Mouse (Mus musculus): ENCODE data around the gene Ass1.

DNA sequence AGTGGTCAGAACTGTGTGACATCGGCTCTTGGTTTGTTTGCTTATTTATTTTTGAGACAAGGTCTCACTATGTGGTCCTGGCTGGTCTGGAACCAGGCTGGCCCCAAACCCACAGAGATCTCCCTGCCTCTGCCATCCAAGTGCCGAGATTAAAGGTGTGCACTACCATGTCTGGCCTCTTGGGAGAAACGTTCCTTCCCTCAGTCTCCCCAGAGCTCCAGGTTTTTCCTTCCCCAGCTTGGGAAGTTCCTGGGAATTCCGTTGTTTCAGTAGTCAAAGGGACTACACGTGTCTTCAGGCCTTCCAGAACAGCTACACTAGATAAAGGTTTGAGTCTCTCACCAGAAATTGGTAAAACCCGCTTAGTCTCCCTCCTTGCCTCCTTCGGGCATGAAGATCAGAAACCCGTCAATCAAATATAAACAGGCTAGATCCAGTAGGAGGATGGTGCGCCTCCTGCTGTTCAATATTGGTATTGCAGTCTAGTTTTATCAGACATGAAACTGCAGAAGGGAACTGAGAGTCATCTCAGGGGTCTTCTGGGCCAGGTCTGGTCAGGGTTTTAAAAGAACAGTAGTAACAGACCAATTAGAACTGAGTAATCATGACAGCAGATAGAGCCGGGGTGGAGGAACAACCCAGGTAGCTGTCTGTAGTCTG is 2.5 kb downstream of the Ass1 start:
- peak; percentile 25; the same call in 1 of the 2 replicates for TF ChIP-seq CTCF (IDR thresholded peaks at IDR 0.05; ENCODE audit: control insufficient read depth, insufficient read depth, low read length)
- no peak for TF ChIP-seq POLR2A (IDR thresholded peaks at IDR 0.05; ENCODE audit: borderline replicate concordance, control insufficient read depth, low read depth, low read length)

All from bone marrow, adult 2 months (tissue).